Mouse (Mus musculus): ENCODE measurements around the gene Fbxl19. TPM values are rescaled to one million over a fixed set of nuclear protein-coding genes. Genes with fewer than 3 reads are reported as not detected.

Gene Fbxl19
- total and polyA plus RNA-seq, 3 experiments = 22.4 to 31.7 (median 28.2) TPM

- Histone ChIP-seq H3K9me3 (replicated peaks; ENCODE audit: low read length) (no peaks in the 10 kb centered on the region), H3K27me3 (replicated peaks) (no peaks in the 10 kb centered on the region), H3K79me2 (replicated peaks; ENCODE audit: control insufficient read depth, extremely low read depth, insufficient read depth, poor library complexity, severe bottlenecking) (peaks cover 23% of the 10 kb centered on the region), H3K4me1 (ENCODE audit: control insufficient read depth in 1 of 2, insufficient read depth in 2 of 2) (peaks cover 8 to 38% of the 10 kb centered on the region in 2 experiments), H3K4me3 (replicated peaks in 1 of 3; ENCODE audit: low read depth in 2 of 3, low read length in 2 of 3, poor library complexity in 1 of 3) (peak overlapping the region; percentile 57 to 92 (median 67)), H3K27ac (ENCODE audit: insufficient read depth, low read depth) (no peak overlapping the region), H3K36me3 (replicated peaks in 1 of 2; ENCODE audit: control insufficient read depth in 1 of 2, insufficient read depth in 1 of 2, low read length in 1 of 2) (peaks cover 25 to 64% of the 10 kb centered on the region in 2 experiments), H3K9ac (ENCODE audit: insufficient read depth, low read depth) (peak overlapping the region; percentile 98; the same call in 1 of the 2 replicates), H3K4me2 (ENCODE audit: insufficient read depth, low read depth, poor library complexity, severe bottlenecking) (peak overlapping the region; percentile 41)
- dilution Hi-C loops (cut with MboI; ENCODE audit: extremely low pct_ligation_motif_present, extremely low pct_unique_long_range_greater_than_20kb, low sequenced_read_pairs) (no loop called here), in situ Hi-C loops (cut with MboI; ENCODE audit: low pct_ligation_motif_present, low pct_unique_long_range_greater_than_20kb, low sequenced_read_pairs) (loop anchor here (5.0 to 25.0 kb wide), 4 partner anchors 39 to 996 kb away; partner anchors contain the start of genes Cdipt, Cdiptos, Prss8 and Tbx6)
- TF ChIP-seq MXI1 (IDR thresholded peaks at IDR 0.05; ENCODE audit: low read depth, low read length) (no peak), RAD21 (IDR thresholded peaks at IDR 0.05; ENCODE audit: low read depth, low read length) (no peak)
- DNase-seq (ENCODE audit: extremely low read depth) = no peak
These were observed 34.0 kb downstream of the Fbxl19 start for GRCm38 (mm10) chr7:127778350-127778749.

DNA sequence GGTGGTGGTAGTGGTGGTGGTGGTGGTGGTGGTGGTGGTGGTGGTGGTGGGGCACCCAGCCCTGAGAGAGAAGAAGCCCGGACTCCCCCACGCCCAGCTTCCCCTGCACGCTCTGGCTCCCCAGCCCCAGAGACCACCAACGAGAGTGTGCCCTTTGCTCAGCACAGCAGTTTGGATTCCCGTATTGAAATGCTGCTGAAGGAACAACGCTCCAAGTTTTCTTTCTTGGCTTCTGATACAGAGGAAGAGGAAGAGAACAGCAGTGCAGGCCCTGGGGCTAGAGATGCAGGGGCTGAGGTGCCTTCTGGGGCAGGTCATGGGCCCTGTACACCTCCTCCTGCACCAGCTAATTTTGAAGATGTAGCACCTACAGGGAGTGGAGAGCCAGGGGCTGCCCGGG lies 41.0 kb downstream of the Fbxl19 start, which contains the start of gene Gm49388:
Gm49388 (plus strand) TSS at position 301 of the 400 bp plus-strand sequence.
- dilution Hi-C loops (cut with MboI; ENCODE audit: extremely low pct_ligation_motif_present, extremely low pct_unique_long_range_greater_than_20kb, low sequenced_read_pairs) (no loop called here), in situ Hi-C loops (cut with MboI; ENCODE audit: low pct_ligation_motif_present, low pct_unique_long_range_greater_than_20kb, low sequenced_read_pairs) (loop anchor here (25.0 kb wide), 1 partner anchor 798 kb away; the partner anchor contains the start of genes Cdipt and Cdiptos)
- H3K27me3 ChIP-seq (replicated peaks) = no peaks in the 10 kb centered on the region
- H3K9ac ChIP-seq (ENCODE audit: insufficient read depth, low read depth) = no peak within 1 kb of the TSS
- no peaks in the 10 kb centered on the region for H3K9me3 ChIP-seq (replicated peaks; ENCODE audit: low read length)
- H3K4me3 ChIP-seq (replicated peaks in 1 of 3; ENCODE audit: low read depth in 2 of 3, low read length in 2 of 3, poor library complexity in 1 of 3) = no peak within 1 kb of the TSS
- H3K4me1 ChIP-seq (ENCODE audit: control insufficient read depth in 1 of 2, insufficient read depth in 2 of 2) = no peaks in the 10 kb centered on the region
- no peak within 1 kb of the TSS for H3K4me2 ChIP-seq (ENCODE audit: insufficient read depth, low read depth, poor library complexity, severe bottlenecking)
- TF ChIP-seq MAFK (IDR thresholded peaks at IDR 0.05; ENCODE audit: insufficient replicate concordance, low read length) (no peak), RAD21 (IDR thresholded peaks at IDR 0.05; ENCODE audit: low read depth, low read length) (no peak), PAX5 (IDR thresholded peaks at IDR 0.05; ENCODE audit: low read length) (no peak), ZMIZ1 (IDR thresholded peaks at IDR 0.05; ENCODE audit: low read depth, low read length) (no peak), NELFE (IDR thresholded peaks at IDR 0.05; ENCODE audit: low read depth, low read length) (no peak), JUN (IDR thresholded peaks at IDR 0.05; ENCODE audit: insufficient read depth, low read depth, low read length) (no peak), MXI1 (IDR thresholded peaks at IDR 0.05; ENCODE audit: low read depth, low read length) (no peak), IRF4 (IDR thresholded peaks at IDR 0.05; ENCODE audit: low read depth, low read length) (no peak)
- no peak within 1 kb of the TSS for H3K27ac ChIP-seq (ENCODE audit: insufficient read depth, low read depth)
- peaks cover 76 to 94% of the 10 kb centered on the region in 2 experiments for H3K36me3 ChIP-seq (replicated peaks in 1 of 2; ENCODE audit: control insufficient read depth in 1 of 2, insufficient read depth in 1 of 2, low read length in 1 of 2)
- no peak for DNase-seq (ENCODE audit: extremely low read depth)
- 0 out of 2 replicates have a peak, but pooled peaks cover 2% of the 10 kb centered on the region for H3K79me2 ChIP-seq (replicated peaks; ENCODE audit: control insufficient read depth, extremely low read depth, insufficient read depth, poor library complexity, severe bottlenecking)

- no peaks in the 10 kb centered on the region for H3K79me2 ChIP-seq (replicated peaks; ENCODE audit: control insufficient read depth, extremely low read depth, insufficient read depth, poor library complexity, severe bottlenecking)
- H3K4me2 ChIP-seq (ENCODE audit: insufficient read depth, low read depth, poor library complexity, severe bottlenecking) = no peak overlapping the region
- in situ Hi-C loops (cut with MboI; ENCODE audit: low pct_ligation_motif_present, low pct_unique_long_range_greater_than_20kb, low sequenced_read_pairs) (loop anchor here (25.0 kb wide), 1 partner anchor 810 kb away; the partner anchor contains the start of genes Cdipt and Cdiptos), dilution Hi-C loops (cut with MboI; ENCODE audit: extremely low pct_ligation_motif_present, extremely low pct_unique_long_range_greater_than_20kb, low sequenced_read_pairs) (no loop called here)
- no peak for TF ChIP-seq ZMIZ1 (IDR thresholded peaks at IDR 0.05; ENCODE audit: low read depth, low read length)
- no peak overlapping the region for H3K9ac ChIP-seq (ENCODE audit: insufficient read depth, low read depth)
- H3K36me3 ChIP-seq (replicated peaks in 1 of 2; ENCODE audit: control insufficient read depth in 1 of 2, insufficient read depth in 1 of 2, low read length in 1 of 2) = peaks cover 77 to 96% of the 10 kb centered on the region in 2 experiments
- no peak overlapping the region for H3K4me3 ChIP-seq (replicated peaks in 1 of 3; ENCODE audit: low read depth in 2 of 3, low read length in 2 of 3, poor library complexity in 1 of 3)
- H3K4me1 ChIP-seq (ENCODE audit: control insufficient read depth in 1 of 2, insufficient read depth in 2 of 2) = peaks cover 0 to 6% of the 10 kb centered on the region in 2 experiments; a peak in 2 of 4 replicates
- H3K9me3 ChIP-seq (replicated peaks; ENCODE audit: low read length) = no peaks in the 10 kb centered on the region
- no peaks in the 10 kb centered on the region for H3K27me3 ChIP-seq (replicated peaks)
- DNase-seq (ENCODE audit: extremely low read depth) = no peak
- H3K27ac ChIP-seq (ENCODE audit: insufficient read depth, low read depth) = no peak overlapping the region
These were observed 52.9 kb downstream of the Fbxl19 start for GRCm38 (mm10) chr7:127797076-127797845.

Measured in CH12.LX (cell line).